Mouse (Mus musculus): Measurements from ENCODE around the gene Ddit4. TPM values are rescaled to one million over a fixed set of nuclear protein-coding genes. Genes with fewer than 3 reads are reported as not detected.

Gene Ddit4
- polyA plus RNA-seq, 1 experiment: not detected

- 37% methylated on average over 7 of the region's 7 CpGs for WGBS
- Histone ChIP-seq H3K27ac (ENCODE audit: insufficient read depth, low read depth, low read length) (0 out of 2 replicates have a peak overlapping the region, but pooled peaks have one; percentile 12), H3K4me3 (ENCODE audit: insufficient read depth, low read depth, low read length) (no peak overlapping the region), H3K4me1 (ENCODE audit: control insufficient read depth, insufficient read depth, low read length) (peaks cover 33% of the 10 kb centered on the region)
- no peak for TF ChIP-seq CTCF (IDR thresholded peaks at IDR 0.05; ENCODE audit: insufficient read depth, low read depth, low read length)
- no peak for TF ChIP-seq POLR2A (IDR thresholded peaks at IDR 0.05; ENCODE audit: insufficient read depth, low read depth, low read length)
These were observed 2.0 kb upstream of the Ddit4 start for GRCm38 (mm10) chr10:59953564-59954039.

- WGBS: 27% methylated on average over 16 of the region's 16 CpGs
- peaks cover 31% of the 10 kb centered on the region for H3K4me1 ChIP-seq (ENCODE audit: control insufficient read depth, insufficient read depth, low read length)
- no peak for TF ChIP-seq CTCF (IDR thresholded peaks at IDR 0.05; ENCODE audit: insufficient read depth, low read depth, low read length)
- no peak for TF ChIP-seq POLR2A (IDR thresholded peaks at IDR 0.05; ENCODE audit: insufficient read depth, low read depth, low read length)
- peak overlapping the region; percentile 74; the same call in 1 of the 2 replicates for H3K27ac ChIP-seq (ENCODE audit: insufficient read depth, low read depth, low read length)
- H3K4me3 ChIP-seq (ENCODE audit: insufficient read depth, low read depth, low read length): peak overlapping the region; percentile 59
These were observed 1.3 kb upstream of the Ddit4 start for GRCm38 (mm10) chr10:59952781-59953563.

GRCm38 (mm10) chr10:59952152-59952780 is 632 bp upstream of the Ddit4 start:
- peak overlapping the region; percentile 99 for H3K27ac ChIP-seq (ENCODE audit: insufficient read depth, low read depth, low read length)
- WGBS: under 1% methylated on average over 31 of the region's 31 CpGs
- peak overlapping the region; percentile 59 for H3K4me3 ChIP-seq (ENCODE audit: insufficient read depth, low read depth, low read length)
- peaks cover 27% of the 10 kb centered on the region for H3K4me1 ChIP-seq (ENCODE audit: control insufficient read depth, insufficient read depth, low read length)
- TF ChIP-seq POLR2A (IDR thresholded peaks at IDR 0.05; ENCODE audit: insufficient read depth, low read depth, low read length) (peak; percentile 64; the same call in 1 of the 2 replicates), CTCF (IDR thresholded peaks at IDR 0.05; ENCODE audit: insufficient read depth, low read depth, low read length) (no peak)

GRCm38 (mm10) chr10:59950716-59951191 is 880 bp downstream of the Ddit4 start:
- TF ChIP-seq POLR2A (IDR thresholded peaks at IDR 0.05; ENCODE audit: insufficient read depth, low read depth, low read length) (no peak), CTCF (IDR thresholded peaks at IDR 0.05; ENCODE audit: insufficient read depth, low read depth, low read length) (0 out of 2 replicates have a peak, but pooled peaks have one; percentile 24)
- 0% methylated on average over 23 of the region's 23 CpGs for WGBS
- Histone ChIP-seq H3K4me1 (ENCODE audit: control insufficient read depth, insufficient read depth, low read length) (peaks cover 18% of the 10 kb centered on the region), H3K27ac (ENCODE audit: insufficient read depth, low read depth, low read length) (peak overlapping the region; percentile 94), H3K4me3 (ENCODE audit: insufficient read depth, low read depth, low read length) (peak overlapping the region; percentile 69)

- H3K27ac ChIP-seq (ENCODE audit: insufficient read depth, low read depth, low read length): peak overlapping the region; percentile 94; the same call in 1 of the 2 replicates
- WGBS: 13% methylated on average over 15 of the region's 15 CpGs
- TF ChIP-seq POLR2A (IDR thresholded peaks at IDR 0.05; ENCODE audit: insufficient read depth, low read depth, low read length) (no peak), CTCF (IDR thresholded peaks at IDR 0.05; ENCODE audit: insufficient read depth, low read depth, low read length) (no peak)
- H3K4me1 ChIP-seq (ENCODE audit: control insufficient read depth, insufficient read depth, low read length): peaks cover 18% of the 10 kb centered on the region
- H3K4me3 ChIP-seq (ENCODE audit: insufficient read depth, low read depth, low read length): peak overlapping the region; percentile 69
These were observed 1.6 kb downstream of the Ddit4 start for GRCm38 (mm10) chr10:59949783-59950605.

- no peak for TF ChIP-seq POLR2A (IDR thresholded peaks at IDR 0.05; ENCODE audit: insufficient read depth, low read depth, low read length)
- TF ChIP-seq CTCF (IDR thresholded peaks at IDR 0.05; ENCODE audit: insufficient read depth, low read depth, low read length): no peak
- Histone ChIP-seq H3K27ac (ENCODE audit: insufficient read depth, low read depth, low read length) (no peak overlapping the region), H3K4me1 (ENCODE audit: control insufficient read depth, insufficient read depth, low read length) (peaks cover 18% of the 10 kb centered on the region), H3K4me3 (ENCODE audit: insufficient read depth, low read depth, low read length) (peak overlapping the region; percentile 40)
- 7% methylated on average over 1 of the region's 1 CpGs for WGBS
These were observed 2.4 kb downstream of the Ddit4 start for GRCm38 (mm10) chr10:59949255-59949648.

GRCm38 (mm10) chr10:59948363-59949254 is 3.0 kb downstream of the Ddit4 start:
- no peak for TF ChIP-seq CTCF (IDR thresholded peaks at IDR 0.05; ENCODE audit: insufficient read depth, low read depth, low read length)
- TF ChIP-seq POLR2A (IDR thresholded peaks at IDR 0.05; ENCODE audit: insufficient read depth, low read depth, low read length): no peak
- peaks cover 19% of the 10 kb centered on the region for H3K4me1 ChIP-seq (ENCODE audit: control insufficient read depth, insufficient read depth, low read length)
- 42% methylated on average over 6 of the region's 6 CpGs for WGBS
- H3K27ac ChIP-seq (ENCODE audit: insufficient read depth, low read depth, low read length): no peak overlapping the region
- no peak overlapping the region for H3K4me3 ChIP-seq (ENCODE audit: insufficient read depth, low read depth, low read length)

Data from olfactory bulb, adult 2 months (tissue).